Mouse (Mus musculus) olfactory bulb, adult 2 months (tissue): ENCODE measurements around the gene Fam168b.

Experiments used
- CTCF ChIP-seq: fragments of 200-500 bp; IDR thresholded peaks from 2 replicates; pipeline ENCODE4 v1.5.1; 2012; ENCODE audit warnings: low read depth, mild to moderate bottlenecking, low read length, moderate library complexity; ENCODE audit not compliant: insufficient read depth
- POLR2A ChIP-seq: fragments of 200-500 bp; IDR thresholded peaks from 2 replicates; pipeline ENCODE4 v1.6.1; 2012; ENCODE audit warnings: mild to moderate bottlenecking, low read depth, low read length, moderate library complexity; ENCODE audit not compliant: insufficient read depth

GRCm38 (mm10) chr1:34810293-34810692 lies 32.6 kb downstream of the Fam168b start:
- no peak for TF ChIP-seq CTCF
- TF ChIP-seq POLR2A, result no peak
